Mouse (Mus musculus) CD8-positive naive resting alpha-beta T cell, adult 2 months (primary cell): ENCODE results near the gene Poldip3.
"Not testable (repeated sequence)": the region's sequence is repeated elsewhere in the genome, so short reads cannot be mapped to it uniquely, and the experiment has no call there.

Experiments used
- DNase-seq, 2 experiments: peaks; one replicate each; pipeline ENCODE4 v3.0.0; 2022; ENCODE audit warnings: low read depth in 2 of 2, low spot score in 2 of 2

Gene Poldip3

DNA sequence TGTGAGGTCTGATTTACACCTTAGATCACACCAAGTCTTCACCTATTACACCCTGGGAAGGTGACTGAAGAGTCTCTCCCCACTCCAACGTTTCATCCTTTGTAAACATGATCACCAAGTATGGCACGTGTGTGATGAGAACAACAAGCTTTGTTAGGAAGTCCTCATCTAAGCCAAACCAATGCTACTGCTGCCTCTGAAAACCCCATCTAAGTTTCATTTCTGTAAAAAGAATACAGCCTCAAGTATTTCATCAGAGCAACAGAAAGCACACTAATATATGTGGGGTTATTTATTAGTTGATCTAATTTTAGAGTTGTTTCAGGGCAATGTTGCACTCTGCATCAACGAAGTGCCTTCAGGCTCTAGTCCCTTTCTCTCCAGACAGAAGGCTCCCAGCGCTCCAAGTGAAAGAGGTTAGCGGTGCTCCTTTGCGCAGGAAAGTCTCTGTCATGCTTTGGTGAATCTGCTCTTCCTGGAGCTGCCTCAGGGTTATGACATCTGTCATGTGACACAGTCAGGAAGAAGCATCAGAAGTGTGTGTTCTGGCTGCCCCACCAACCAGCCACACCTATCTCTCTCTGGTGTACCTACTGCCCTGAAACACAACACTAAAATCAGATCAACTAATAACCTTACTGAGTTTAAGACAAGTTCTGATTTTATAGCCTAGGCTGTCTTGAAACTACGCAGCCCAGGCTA is 19.5 kb downstream of the Poldip3 start:
- DNase-seq, result no peak

DNA sequence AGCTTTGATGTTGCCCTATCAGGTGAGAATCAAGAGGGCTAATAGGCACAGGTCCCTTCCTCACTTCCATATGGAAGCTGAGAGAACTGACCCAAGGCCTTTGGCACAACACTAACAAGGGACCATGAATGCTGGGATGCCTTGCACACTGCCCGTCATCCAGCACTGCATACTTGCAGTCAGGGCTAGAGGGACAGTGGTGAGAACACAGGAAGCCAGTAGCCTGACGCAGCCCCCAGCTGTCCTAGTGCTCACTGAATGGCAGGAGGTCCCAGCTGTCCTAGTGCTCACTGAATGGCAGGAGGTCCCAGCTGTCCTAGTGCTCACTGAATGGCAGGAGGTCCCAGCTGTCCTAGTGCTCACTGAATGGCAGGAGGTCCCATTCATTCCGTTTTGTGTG is 22.1 kb downstream of the Poldip3 start:
- DNase-seq, result not testable (repeated sequence)

DNA sequence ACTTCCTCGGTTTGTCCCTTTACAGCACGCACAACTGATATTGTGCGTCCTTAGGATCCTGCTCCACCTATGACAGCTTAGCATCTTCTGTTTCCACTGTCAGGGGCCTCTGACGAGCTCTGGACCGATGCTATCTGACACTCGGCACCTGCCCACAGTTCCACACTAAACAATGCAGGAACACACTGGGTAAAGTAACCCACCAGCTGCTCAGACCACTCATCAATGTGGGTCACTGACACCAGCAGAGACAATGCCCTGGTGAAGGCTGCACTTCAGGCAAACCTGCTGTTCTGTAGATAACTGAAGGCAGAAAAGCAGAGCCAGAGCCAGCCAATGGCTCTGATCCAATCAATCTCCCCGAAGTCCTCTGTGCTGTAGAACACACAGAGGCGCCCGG is 22.6 kb downstream of the Poldip3 start:
- no peak for DNase-seq

DNA sequence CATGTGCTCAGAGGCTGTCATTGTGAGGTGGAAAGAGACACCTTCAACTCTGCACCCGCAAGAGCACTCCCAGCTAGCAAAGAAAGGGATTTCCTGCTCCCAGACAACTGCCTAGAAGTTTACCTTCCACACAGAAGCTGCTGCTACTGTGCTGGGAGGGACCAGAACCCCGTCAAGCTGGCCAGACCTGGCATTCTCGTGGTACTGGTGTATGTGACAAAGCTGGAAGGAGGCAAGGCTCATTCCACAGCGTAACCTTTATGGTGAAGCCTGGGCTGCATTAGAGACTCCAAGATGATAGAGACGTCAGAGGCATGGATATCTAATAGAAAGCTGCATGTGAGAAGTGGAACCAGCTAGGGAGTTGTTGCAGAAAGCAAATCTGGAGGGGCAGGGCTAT is 24.6 kb downstream of the Poldip3 start:
- no peak for DNase-seq

DNA sequence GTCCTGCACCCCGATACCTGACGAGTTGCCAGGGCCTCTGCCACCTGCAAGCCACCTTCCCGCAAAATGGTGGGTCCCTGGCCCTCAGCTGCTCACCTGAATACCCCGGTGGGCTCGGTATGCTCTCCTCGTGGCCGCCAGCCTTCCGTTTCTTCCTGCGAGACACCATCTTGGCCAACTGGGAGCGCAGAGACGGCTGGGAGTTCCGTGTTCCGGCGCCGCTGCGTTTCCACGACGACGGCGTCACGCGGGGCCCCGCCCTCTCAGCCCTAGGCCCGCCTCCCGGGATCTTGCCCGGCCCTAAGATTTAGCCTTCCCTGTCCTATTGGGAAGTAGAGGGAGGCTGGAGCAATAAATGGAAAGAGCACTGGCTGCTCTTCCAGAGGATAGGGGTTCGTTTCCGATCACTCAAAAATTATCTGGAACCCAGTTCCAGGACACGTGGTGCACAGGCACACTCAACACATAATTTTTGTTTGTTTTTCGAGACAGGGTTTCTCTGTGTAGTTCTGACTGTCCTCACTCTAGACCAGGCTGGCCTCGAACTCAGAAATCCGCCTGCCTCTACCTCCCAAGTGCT is 26.5 kb downstream of the Poldip3 start, which contains the start of gene Rrp7a:
TSS of gene Rrp7a (minus strand) at position 236 of the 580 bp plus-strand sequence.
- DNase-seq, result peak; percentile 60 to 71

DNA sequence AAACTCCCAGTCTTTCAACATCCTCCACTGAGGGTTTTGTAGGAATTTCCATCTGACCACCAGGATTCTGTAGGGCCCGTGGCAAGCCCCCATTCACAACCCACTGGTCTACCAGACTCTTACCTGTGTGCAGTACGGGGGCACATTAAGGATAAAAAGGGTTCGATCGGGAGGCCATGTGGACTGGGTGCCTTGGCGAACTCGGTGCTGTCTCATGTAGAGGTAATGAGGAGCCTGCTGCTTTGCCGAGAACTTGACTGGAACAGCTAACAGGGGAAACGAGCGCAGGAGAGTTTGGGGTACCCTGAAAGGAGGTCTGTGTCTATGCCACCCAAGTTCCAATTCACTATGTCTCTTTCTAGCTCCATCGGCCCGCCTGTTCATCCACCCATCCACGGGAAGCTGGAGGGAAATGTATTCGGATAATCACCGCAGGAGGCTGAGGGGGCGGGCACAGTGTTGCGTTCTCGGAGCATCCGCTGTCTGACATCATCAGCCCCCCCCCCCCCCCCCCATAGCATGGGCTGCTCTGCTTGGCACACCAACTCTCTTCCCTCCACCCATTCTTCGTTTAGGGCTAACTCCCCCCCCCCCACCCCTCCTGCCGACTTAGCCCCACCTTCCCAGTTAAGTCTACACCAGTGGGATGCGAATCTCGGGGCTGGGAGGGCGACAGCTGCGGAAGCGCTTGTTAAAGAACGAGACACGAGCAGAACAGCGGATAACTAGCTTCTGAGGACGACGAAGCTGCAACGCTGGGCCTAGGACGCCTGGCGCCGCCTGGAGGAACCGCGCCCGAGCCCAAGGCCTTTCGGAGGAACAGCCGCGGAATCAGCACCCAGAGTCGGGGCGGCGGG is 27.2 kb downstream of the Poldip3 start:
- peak; percentile 23 to 40 for DNase-seq

DNA sequence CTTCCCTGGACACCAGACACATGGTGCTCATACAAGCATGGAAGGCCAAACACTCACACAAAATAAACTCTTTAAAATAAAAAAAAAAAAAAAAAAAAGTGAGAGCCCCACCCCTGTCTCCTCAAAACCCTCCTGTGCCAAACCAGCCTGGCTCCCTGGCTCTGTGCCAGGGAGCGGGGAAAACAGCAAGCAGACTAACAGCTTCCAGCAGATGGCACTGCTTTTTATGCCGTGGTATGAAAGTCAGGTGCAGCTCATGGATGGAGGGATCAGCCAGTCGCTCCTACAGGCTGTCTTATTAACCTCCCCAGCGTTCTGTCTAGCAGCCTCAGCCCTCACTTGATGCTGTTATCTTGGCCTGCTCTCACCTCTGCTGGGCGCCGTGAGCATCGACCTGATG is 30.8 kb downstream of the Poldip3 start:
- DNase-seq, result no peak

DNA sequence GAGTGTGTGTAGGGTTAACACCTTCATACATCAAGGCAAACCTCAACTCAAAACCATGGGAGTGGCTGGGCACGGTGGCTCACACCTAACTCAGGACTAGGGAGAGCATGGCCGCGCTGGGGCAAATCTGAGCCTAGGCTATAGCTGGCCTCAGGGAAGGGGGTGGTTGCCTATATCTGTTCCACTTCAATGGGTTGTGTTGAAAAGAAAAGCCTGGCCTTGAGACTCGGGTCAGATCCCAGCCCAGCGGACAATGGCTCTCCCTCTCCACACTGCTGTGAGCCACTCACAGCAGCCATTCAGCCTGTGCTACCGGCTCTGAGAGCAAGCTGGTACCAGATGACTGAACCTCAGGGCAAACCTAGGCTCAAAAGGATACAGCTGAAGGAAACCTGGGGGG is 34.1 kb downstream of the Poldip3 start:
- no peak for DNase-seq

DNA sequence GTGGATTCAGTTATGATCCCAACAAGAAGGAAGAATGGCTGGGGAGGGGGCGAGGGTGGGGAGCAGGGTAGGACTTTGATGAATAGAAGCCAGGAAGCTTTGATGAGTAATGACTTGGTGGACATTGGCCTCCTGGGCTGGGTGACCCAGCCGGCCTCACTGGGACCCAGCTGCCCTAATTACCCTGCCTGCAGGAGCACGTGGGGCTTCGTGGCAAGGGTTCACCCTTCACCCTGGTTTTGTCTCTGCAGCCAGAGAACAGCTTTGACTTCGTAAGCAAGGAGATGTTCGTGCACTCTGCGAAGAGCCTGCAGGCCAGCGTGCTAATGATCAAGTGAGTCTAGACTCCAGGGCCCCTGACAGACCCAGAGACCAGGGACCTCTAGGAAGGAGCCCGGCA is 35.1 kb downstream of the Poldip3 start:
- DNase-seq, result no peak

DNA sequence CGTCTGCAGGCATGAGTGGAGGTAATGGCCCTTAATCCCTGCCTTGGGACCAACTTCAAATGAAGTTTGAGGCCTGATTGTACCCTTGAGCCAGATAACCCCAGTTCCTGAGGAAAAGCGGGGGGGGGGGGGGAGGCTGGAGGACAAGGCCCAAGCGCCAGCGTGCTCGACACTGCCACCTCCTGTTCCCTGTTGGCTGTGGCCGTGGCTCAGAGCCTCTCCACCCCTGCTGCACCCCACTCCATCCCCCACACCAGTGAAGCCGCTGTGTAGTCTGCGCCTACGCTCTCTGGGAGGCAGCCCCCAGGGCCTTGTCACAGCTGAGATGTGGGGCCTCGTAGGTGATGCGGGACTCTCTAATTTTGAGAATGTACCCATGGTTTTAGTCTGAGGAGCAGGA is 36.3 kb downstream of the Poldip3 start:
- peak; percentile 32 to 51 for DNase-seq

DNA sequence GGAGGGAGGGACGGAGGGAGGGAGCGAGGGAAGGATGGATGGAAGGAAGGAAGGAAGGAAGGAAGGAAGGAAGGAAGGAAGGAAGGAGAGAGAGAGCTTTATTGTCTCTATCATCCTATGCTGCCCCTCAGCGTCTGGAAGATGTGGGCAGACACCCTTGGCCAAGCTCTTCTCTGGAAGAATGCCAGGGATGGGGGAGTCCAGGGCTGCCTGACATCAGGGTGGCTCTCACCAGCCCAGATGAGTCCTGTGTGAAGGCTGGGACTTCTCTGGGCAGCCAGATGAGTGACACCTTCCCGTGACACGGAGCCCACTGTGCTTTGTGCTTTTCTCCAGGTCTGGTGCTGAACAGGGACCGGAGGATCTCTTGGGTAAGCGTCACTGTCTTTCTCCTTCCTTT is 37.3 kb downstream of the Poldip3 start:
- DNase-seq, result no peak

DNA sequence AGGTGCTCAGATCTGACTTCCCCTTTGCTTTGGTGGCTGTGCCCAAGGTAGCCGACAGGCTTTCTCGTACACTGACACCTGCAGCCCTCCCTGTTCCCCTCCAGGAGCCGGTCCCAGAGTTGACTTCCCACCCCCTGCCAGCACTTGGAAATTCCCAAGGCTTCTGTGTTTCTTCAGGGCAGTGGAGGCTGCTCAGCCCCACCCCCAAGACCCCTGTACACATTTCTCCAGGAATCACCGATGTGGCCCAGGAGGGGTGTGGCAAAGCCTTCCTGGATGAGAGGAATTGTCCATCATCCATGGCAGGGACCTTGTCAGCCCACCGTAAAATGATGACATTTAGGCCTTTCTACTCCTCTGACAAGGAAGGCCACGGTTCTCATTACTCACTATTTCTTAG is 37.9 kb downstream of the Poldip3 start:
- DNase-seq, result no peak

DNA sequence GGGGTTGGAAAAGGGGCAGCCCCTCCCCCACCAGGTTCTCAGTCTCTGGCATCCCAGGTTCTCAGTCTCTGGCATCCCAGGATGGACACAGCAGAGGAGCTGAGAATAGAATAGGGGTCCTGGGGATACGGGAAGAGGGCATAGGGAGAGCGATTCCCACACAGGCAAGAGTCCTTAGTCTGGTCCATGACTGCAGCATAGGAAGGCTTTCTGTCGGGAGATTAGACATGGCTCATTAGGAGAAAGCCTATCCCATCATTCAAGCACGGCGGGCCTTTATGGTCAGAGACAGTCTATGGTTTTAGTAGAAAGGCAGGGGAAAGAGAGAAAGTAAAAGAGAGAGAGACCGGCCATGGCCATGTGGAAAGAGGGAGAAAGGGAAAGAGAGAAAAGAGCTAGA is 41.4 kb downstream of the Poldip3 start:
- DNase-seq, result no peak

DNA sequence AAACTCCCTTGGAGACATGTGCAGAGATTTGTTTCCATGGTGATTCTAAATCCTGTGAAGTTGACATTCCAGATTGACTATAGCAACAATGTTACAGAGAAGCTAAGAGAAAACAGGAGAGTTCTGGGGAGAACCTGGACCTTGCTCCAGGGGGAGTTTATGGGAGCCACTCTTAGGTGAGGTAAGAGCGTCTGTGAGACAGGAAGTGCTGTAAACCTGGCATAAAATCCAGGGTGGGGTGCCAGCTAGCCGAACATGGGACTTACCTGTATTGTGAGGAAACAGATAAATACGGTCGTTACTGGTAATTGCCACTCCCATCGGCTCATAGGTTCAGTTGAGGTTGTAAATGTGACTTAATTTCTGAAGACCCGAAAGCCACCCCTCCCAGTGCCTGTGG is 42.8 kb downstream of the Poldip3 start:
- DNase-seq, result no peak

DNA sequence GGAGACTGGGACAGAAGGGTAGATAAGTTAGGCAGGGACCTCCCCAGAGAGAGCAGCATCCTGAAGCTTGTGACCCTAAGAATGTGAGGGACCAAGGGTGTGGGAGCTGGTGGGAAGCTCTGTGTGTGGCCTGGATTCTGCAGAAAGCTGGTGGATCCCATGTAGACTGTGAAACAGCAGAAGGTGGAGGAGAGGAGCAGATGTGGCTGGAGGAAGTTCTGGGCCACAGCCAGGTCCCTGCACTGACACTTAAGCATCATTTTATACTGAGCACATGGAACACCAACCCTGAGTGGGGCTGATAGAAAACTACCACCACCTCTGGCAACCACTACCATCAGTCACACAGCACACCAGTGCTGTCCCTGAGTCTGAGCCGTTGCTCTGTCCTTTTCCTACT is 46.1 kb downstream of the Poldip3 start:
- no peak for DNase-seq

DNA sequence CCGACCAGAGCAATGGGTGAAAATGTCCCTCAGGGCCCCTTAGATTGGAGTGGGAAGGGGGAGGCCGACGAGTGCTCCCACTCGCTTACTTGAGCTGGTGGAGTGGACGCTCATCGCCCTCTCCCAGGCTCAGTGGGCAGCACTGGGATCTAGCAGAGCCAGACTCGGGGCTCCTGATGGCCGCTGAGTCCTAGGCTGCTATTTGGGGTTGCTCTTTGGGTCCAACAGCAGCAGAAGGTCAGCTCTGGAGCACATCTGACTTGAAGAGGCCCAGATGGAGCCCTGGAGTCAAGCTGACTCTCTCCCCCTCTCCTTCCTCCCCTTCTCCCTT is 48.9 kb downstream of the Poldip3 start:
- no peak for DNase-seq

DNA sequence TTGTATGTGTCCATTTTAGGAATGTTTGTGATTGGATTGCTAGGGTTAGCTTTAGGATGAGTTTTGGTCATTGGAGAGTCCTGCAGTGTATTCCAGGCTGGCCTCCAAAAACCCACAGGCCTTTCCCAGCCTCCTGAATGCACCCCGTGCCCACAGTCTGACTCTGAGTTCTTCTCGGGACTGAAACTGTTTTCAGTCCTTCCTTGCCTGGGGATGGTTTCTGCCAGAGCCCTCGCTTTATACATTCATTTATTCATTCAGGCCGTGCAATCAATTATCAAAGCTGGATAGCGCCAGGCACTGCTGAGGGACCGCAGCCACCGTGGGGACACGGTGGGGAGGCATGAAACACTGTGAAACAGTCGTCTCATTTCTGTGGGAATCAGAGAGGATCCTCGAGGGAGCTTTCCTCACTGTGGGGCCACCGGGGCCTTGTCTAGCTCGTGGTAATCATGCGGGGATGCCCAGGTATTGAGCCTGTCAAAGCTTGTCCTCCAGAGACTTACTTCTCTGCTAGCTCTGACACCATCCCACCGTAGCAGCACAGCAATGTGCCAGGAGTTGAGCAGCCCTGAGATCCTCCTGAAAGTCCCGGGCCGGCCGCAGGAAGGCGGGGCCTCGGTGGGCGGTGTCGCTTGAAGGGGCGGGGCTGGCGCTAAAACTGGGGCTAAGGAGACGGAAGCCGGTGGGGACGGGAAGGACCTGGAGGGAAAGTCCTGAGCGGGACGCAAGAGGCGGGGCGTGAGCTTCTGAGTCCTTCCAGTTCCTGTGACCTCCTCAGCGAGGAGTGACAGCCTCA is 49.5 kb downstream of the Poldip3 start:
- DNase-seq, result peak; percentile 84 to 87

DNA sequence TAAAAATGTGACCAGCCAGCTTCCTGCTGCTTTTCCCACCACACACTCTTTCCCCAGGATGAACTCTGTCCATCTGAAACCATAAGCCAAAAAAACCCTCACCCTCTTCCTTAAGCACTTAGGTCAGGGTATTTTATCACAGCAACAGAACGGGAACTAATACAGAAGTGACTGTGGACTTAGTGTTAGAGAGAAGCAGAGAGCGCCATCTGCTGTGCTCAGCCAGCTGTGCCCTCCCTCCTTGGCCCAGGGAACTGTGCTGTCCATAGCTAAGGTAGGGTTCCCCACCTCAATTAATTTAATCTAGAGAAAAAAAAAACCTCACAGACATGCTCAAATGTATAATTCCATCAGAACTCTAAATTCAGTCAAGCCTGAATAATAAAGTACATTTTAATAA is 53.2 kb downstream of the Poldip3 start:
- DNase-seq, result no peak

DNA sequence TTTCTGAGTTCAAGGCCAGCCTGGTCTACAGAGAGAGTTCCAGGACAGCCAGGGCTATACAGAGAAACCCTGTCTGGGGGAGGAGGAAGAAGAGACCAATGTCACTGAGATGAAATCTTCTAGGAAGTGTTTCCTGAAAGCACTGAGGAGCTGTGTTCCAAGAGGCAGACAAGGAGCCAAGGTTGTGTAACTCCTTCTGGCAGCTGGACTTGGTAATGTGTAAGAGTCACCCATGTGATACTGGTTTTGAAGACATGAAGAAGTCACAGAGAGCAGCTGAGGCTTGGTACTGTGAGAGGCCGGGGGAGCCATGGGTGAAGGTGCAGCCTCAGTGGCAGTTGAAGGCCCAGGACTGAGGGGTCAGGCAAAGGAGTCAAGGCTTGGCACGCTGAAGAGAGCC is 55.5 kb downstream of the Poldip3 start:
- DNase-seq, result no peak

DNA sequence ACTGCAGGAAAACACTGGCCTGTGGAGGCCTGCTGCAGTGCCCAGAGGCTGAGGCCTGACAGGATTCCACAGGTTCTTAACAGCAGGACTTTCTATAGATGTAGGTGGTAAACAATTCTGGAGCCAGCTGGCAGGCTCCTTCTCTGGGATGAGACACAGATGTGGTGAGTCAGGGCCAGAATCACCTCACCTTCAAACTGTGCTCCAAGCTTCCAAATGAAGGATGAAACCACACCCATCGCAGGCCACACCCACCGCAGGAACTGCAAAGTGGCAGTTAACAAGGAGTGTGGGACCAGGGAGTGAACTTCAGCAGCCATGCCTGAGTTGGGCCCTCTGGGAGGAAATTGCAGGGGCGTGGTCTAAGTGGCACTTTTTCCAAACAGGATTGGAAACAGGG is 58.3 kb downstream of the Poldip3 start:
- DNase-seq, result no peak

DNA sequence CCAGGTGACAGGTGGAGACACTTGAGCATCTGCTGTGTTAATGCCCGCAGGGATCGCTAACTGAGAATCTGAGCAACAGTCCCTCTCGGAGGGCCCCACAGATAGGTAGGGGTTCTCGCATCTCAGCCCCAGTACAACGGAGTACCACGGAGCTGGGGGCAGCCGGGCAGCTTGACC is 59.9 kb downstream of the Poldip3 start, which contains the start of gene Serhl:
TSS of gene Serhl (plus strand) at position 78 of the 177 bp plus-strand sequence.
- no peak for DNase-seq
